Mouse (Mus musculus) liver, embryonic 18 days (tissue): ENCODE results near the gene Aff2. TPM values are rescaled to one million over a fixed set of nuclear protein-coding genes. Genes with fewer than 3 reads are reported as not detected.

Experiments
- polyA plus RNA-seq: library from polyadenylated mRNA; depleted of rRNA; stranded (reverse); fragments of >200 nt; gene quantifications from 2 replicates; pipeline ENCODE4 v1.2.3, GENCODE M21; 2012; rRNA removed

The Aff2 gene
- 0.13 and 0.19 TPM in 2 replicates for polyA plus RNA-seq

DNA sequence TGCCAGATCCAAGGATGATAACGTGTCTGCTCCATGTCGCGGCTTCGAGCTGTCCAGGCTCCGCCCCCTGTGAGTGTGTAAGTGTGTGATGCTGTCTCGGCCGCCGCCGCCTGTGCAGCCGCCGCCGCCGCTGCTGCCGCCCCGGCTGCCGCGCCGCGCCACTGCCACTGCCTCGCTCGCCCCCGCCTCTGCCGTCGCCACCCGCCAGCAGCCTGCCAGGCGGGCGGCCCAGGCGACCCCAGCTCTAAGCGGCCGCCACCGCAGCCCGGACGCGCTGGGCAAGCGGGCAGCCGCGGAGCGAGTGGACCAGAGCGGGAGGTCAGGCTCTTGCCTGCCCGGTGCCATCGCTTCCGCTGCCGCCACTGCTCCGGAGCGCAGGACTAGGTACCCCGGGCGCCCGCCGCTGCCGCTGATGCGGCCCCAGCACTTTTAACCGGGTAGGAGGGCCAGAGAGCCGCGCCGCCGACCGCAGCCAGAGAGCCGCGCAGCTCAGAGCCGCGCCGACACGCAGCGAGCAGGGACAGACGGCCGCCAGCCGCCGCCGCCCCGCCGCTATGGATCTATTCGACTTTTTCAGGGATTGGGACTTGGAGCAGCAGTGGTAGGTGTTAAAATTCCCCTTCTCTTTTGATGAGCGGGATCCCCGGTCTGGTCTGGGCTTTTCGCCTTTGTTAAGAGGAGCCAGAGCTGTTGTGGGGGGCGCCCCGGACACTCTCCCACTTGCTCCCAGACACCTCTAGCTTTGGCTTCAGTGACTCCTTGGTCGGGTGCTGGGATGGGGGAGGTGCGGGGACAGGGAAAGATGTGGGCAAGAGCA is at the start of gene Aff2:
Aff2 (plus strand) TSS at position 57 of the 817 bp plus-strand sequence.

